Mouse (Mus musculus): ENCODE data around the gene D5Ertd577e. TPM values are rescaled to one million over a fixed set of nuclear protein-coding genes. Genes with fewer than 3 reads are reported as not detected.
"Not testable (repeated sequence)": the region's sequence is repeated elsewhere in the genome, so short reads cannot be mapped to it uniquely, and the experiment has no call there.

D5Ertd577e gene
- not detected for total RNA-seq (2021)
- long read RNA-seq, experiment 1: 0 reads
- long read RNA-seq, experiment 2: 0 reads

GRCm38 (mm10) chr5:95456506-95456905 is at the start of gene D5Ertd577e:
TSS of gene D5Ertd577e (plus strand) at chr5:95456806.
- DNase-seq: not testable (repeated sequence)

DNA sequence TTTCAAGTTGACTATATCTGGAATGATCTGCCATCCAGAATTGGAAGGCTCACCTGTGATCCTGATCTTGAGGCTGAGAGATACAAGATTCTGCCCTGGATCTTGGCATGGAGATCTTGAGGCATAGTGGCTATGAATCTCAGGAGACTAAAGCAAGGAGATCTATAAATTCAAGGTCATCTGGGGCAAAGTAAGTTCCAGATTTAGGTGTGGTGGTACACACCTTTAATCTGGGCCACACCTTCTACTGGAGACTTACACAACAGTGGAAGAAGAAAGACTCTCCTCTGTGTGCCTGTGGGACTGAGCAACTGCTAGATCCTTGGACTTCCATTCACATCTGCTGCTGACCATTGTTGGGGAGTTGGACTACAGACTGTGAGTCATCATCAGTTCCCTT is 53.9 kb downstream of the D5Ertd577e start, which contains the start of gene Gm3286:
Gene Gm3286 (plus strand): TSS at position 301 of the 400 bp plus-strand sequence.
- DNase-seq: not testable (repeated sequence)

Other genes starting within 250 kb of the D5Ertd577e start
- not detected for gene Gm10424, start 184.0 kb upstream of the D5Ertd577e start, total RNA-seq (2021)
- not detected for gene Gm3259, start 150.9 kb upstream of the D5Ertd577e start, total RNA-seq (2021)
- not detected for gene Gm3286, start 54.0 kb downstream of the D5Ertd577e start, total RNA-seq (2021)
- gene Gm7971, start 138.1 kb downstream of the D5Ertd577e start, total RNA-seq (2021): not detected